ENCODE assay signal across 8 mouse cellular contexts in genomic region chr11:8424342-8425225, GRCm38 (mm10).
DNase-seq lines count a peak whose midpoint lies in the region; ATAC-seq and TF ChIP-seq lines count a peak whose summit lies in the region.

No protein-coding gene starts in this region.

- H3K79me2 ChIP-seq in heart, adult 2 months (replicated peaks; ENCODE audit: control insufficient read depth, insufficient read depth, low read length), result no peaks in the 10 kb centered on the region

- peak overlapping the region; percentile 44 for H3K4me2 ChIP-seq in embryonic facial prominence, embryonic 13.5 days
- H3K4me2 ChIP-seq in midbrain, embryonic 16.5 days (ENCODE audit: low read length), result peak overlapping the region; percentile 36

- peaks cover 6% of the 10 kb centered on the region for H3K36me3 ChIP-seq in embryonic facial prominence, embryonic 13.5 days
- no peaks in the 10 kb centered on the region for H3K36me3 ChIP-seq in heart, adult 2 months (ENCODE audit: control insufficient read depth, insufficient read depth, low read length)
- no peaks in the 10 kb centered on the region for H3K36me3 ChIP-seq in kidney, adult 2 months (ENCODE audit: control insufficient read depth, insufficient read depth, low read length)
- peaks cover 6% of the 10 kb centered on the region for H3K36me3 ChIP-seq in limb, embryonic 10.5 days
- H3K36me3 ChIP-seq in midbrain, embryonic 16.5 days (ENCODE audit: control insufficient read depth, insufficient read depth, low read length), result no peaks in the 10 kb centered on the region
- H3K36me3 ChIP-seq in splenic B cell, adult 2 months (ENCODE audit: control insufficient read depth, insufficient read depth, low read length, poor library complexity, severe bottlenecking), result no peaks in the 10 kb centered on the region

- TF ChIP-seq EP300 in heart, adult 2 months (IDR thresholded peaks at IDR 0.05; ENCODE audit: insufficient read depth, low read depth, low read length), result peak; percentile 86; the same call in 1 of the 2 replicates

- H3K27me3 ChIP-seq in embryonic facial prominence, embryonic 13.5 days, result no peaks in the 10 kb centered on the region
- no peaks in the 10 kb centered on the region for H3K27me3 ChIP-seq in heart, adult 2 months (ENCODE audit: control insufficient read depth, insufficient read depth, low read length)
- H3K27me3 ChIP-seq in kidney, adult 2 months (replicated peaks; ENCODE audit: control insufficient read depth, insufficient read depth, low read length), result no peaks in the 10 kb centered on the region
- H3K27me3 ChIP-seq in limb, embryonic 10.5 days (ENCODE audit: low read depth, poor library complexity, severe bottlenecking), result no peaks in the 10 kb centered on the region
- no peaks in the 10 kb centered on the region for H3K27me3 ChIP-seq in midbrain, embryonic 16.5 days (ENCODE audit: control insufficient read depth, insufficient read depth, low read depth, low read length)
- no peaks in the 10 kb centered on the region for H3K27me3 ChIP-seq in splenic B cell, adult 2 months (ENCODE audit: control insufficient read depth, insufficient read depth, low read length, poor library complexity, severe bottlenecking)

- ATAC-seq in embryonic facial prominence, embryonic 13.5 days (ENCODE audit: insufficient number of reproducible peaks, insufficient read depth, low FRiP score, low TSS enrichment, low read depth), result peak; percentile 85
- ATAC-seq in midbrain, embryonic 16.5 days, result peak; percentile 96

- H3K9ac ChIP-seq in embryonic facial prominence, embryonic 13.5 days, result no peak overlapping the region
- no peak overlapping the region for H3K9ac ChIP-seq in heart, adult 2 months (ENCODE audit: low read depth, low read length)
- peak overlapping the region; percentile 41; the same call in 1 of the 2 replicates for H3K9ac ChIP-seq in midbrain, embryonic 16.5 days (ENCODE audit: low read depth, low read length)

- WGBS in embryonic facial prominence, embryonic 13.5 days, result 37% methylated on average over 13 of the region's 13 CpGs
- WGBS in heart, adult 2 months, result 27% methylated on average over 13 of the region's 13 CpGs
- 8% methylated on average over 13 of the region's 13 CpGs for WGBS in kidney, adult 2 months
- 55% methylated on average over 13 of the region's 13 CpGs for WGBS in limb, embryonic 10.5 days
- WGBS in midbrain, embryonic 16.5 days, result 29% methylated on average over 13 of the region's 13 CpGs

- no peak for TF ChIP-seq POLR2A in heart, adult 2 months (IDR thresholded peaks at IDR 0.05; ENCODE audit: insufficient read depth, low read depth, low read length)
- TF ChIP-seq POLR2A in kidney, adult 2 months (IDR thresholded peaks at IDR 0.05; ENCODE audit: low read depth, low read length), result no peak

- intact Hi-C loops in heart, adult 2 months (cut with DNase I), result loop anchor here (1.0 to 10.0 kb wide), 4 partner anchors 99 to 710 kb away; no protein-coding TSS in a partner anchor

- no peak overlapping the region; the same call in 1 of the 2 replicates for H3K4me3 ChIP-seq in embryonic facial prominence, embryonic 13.5 days
- H3K4me3 ChIP-seq in heart, adult 2 months, result peak overlapping the region; percentile 15; the same call in 1 of the 2 replicates
- peak overlapping the region; percentile 13; the same call in 1 of the 2 replicates for H3K4me3 ChIP-seq in kidney, adult 2 months (ENCODE audit: insufficient read depth, low read depth, low read length)
- H3K4me3 ChIP-seq in limb, embryonic 10.5 days, result no peak overlapping the region
- no peak overlapping the region for H3K4me3 ChIP-seq in midbrain, embryonic 16.5 days (ENCODE audit: low read depth, low read length)

- DNase-seq in 3T3-L1 (ENCODE audit: low read depth, low spot score), result peak; percentile 87
- DNase-seq in adrenal gland, postnatal 36 days, result peak; percentile 67 to 79
- DNase-seq in heart, adult 2 months, result peak; percentile 70 to 71
- DNase-seq in kidney, adult 2 months, result peak; percentile 87
- DNase-seq in limb, embryonic 10.5 days (ENCODE audit: low spot score), result peak; percentile 79
- peak; percentile 63 for DNase-seq in splenic B cell, adult 2 months (ENCODE audit: low read depth, low spot score)

- peak; percentile 98 for TF ChIP-seq CTCF in heart, adult 2 months (IDR thresholded peaks at IDR 0.05)
- peak; percentile 88 for TF ChIP-seq CTCF in kidney, adult 2 months (conservative IDR thresholded peaks at IDR 0.05; ENCODE audit: insufficient read depth, insufficient read length, low read depth, low read length)

- H3K27ac ChIP-seq in embryonic facial prominence, embryonic 13.5 days, result peak overlapping the region; percentile 84
- H3K27ac ChIP-seq in heart, adult 2 months, result no peak overlapping the region
- H3K27ac ChIP-seq in kidney, adult 2 months (ENCODE audit: insufficient read depth, low read depth, low read length), result peak overlapping the region; percentile 32
- peak overlapping the region; percentile 77 for H3K27ac ChIP-seq in limb, embryonic 10.5 days
- peak overlapping the region; percentile 76 for H3K27ac ChIP-seq in midbrain, embryonic 16.5 days (ENCODE audit: low read length)

- H3K4me1 ChIP-seq in embryonic facial prominence, embryonic 13.5 days, result peaks cover 19% of the 10 kb centered on the region
- H3K4me1 ChIP-seq in heart, adult 2 months (ENCODE audit: control insufficient read depth, insufficient read depth, low read length), result peaks cover 2% of the 10 kb centered on the region; the same call in 1 of the 2 replicates
- H3K4me1 ChIP-seq in kidney, adult 2 months (ENCODE audit: control insufficient read depth, insufficient read depth, low read length), result peaks cover 4% of the 10 kb centered on the region; the same call in 1 of the 2 replicates
- peaks cover 10% of the 10 kb centered on the region for H3K4me1 ChIP-seq in limb, embryonic 10.5 days
- peaks cover 12% of the 10 kb centered on the region for H3K4me1 ChIP-seq in midbrain, embryonic 16.5 days (ENCODE audit: control insufficient read depth, insufficient read depth, low read length)

- H3K9me3 ChIP-seq in embryonic facial prominence, embryonic 13.5 days, result no peaks in the 10 kb centered on the region
- H3K9me3 ChIP-seq in limb, embryonic 10.5 days (replicated peaks), result no peaks in the 10 kb centered on the region
- H3K9me3 ChIP-seq in midbrain, embryonic 16.5 days (replicated peaks; ENCODE audit: control insufficient read depth, low read length, poor library complexity, severe bottlenecking), result no peaks in the 10 kb centered on the region

Comparison
In these comparisons a context has a peak if more than half of its experiments do, and no peak if none do; other contexts are left out.
1. H3K4me3 ChIP-seq: peak in heart, adult 2 months (single experiment) and kidney, adult 2 months (single experiment); none in embryonic facial prominence, embryonic 13.5 days (single experiment), limb, embryonic 10.5 days (single experiment) and midbrain, embryonic 16.5 days (single experiment).
2. Peak in every context shown above with its lines, with median percentiles within 50 percentile points of each other: DNase-seq.